Mouse (Mus musculus): ENCODE results near the gene Prkd3.

Gene Prkd3

DNA sequence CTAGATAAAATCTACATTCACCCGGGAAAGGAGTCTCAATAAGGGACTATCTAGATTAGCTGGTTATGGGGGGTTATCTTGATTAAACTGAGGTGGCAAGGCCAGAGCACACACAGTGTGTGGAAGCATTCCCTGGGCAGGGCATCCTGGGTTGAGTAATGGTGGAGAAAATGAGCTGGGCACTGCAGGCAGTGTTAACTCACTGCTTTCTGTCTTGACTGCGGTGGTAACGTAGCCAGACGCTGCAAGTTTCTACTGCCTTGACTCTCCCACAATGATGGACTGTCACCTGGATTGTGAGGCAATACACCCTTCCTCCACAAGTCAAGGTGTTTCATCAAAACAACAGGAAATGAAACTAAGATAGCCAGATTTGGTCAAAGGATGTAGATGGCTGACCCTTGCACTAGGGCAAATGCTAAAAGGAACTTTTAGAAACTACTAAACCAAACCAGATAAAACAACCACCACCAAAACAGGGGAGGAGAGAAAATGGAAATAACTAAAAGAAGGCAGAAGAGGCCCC is 20.8 kb downstream of the Prkd3 start:
- no peak for DNase-seq

- no peak for DNase-seq
Measured at GRCm38 (mm10) chr17:78999189-78999588, 21.4 kb downstream of the Prkd3 start.

GRCm38 (mm10) chr17:78998130-78998529 is 22.5 kb downstream of the Prkd3 start:
- DNase-seq: no peak

GRCm38 (mm10) chr17:78994931-78995820 is 25.4 kb downstream of the Prkd3 start:
- no peak for DNase-seq

DNA sequence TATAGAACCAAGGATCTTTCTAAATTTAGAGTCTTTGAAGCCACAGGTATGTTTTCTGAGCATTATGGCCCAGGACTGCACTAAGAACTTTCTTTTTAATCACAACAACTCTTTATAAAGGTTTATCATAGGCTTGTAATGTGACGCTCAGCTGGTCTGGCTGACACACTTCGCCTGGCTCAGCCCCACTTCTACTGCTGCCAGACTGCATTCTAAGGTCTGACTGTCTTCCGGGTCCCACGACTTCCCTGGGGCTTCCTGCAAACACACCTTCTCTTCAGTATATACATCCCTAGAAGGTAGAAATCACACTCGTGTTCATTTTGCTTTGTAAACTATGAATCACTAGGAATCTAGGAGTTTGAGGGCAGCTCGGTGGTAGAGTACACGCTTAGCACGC is 26.2 kb downstream of the Prkd3 start:
- DNase-seq: no peak

DNA sequence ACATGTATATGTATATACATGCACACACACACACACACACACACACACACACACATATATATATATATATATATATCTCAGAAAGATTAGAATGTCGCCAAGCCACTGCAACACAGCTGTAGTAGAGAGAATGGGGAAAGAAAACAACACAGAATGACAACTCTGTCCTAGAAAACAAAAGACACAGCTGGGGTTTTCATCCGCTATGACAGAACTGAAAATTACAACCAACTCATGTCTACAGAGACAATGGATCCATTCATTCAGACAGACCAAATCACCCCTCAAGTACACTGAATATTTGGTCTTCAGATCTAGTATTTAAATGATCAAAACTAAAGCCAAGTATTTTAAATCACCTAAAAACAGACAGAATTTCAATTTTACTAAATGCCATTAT is 26.9 kb downstream of the Prkd3 start:
- DNase-seq: no peak

GRCm38 (mm10) chr17:78992303-78993027 is 28.2 kb downstream of the Prkd3 start:
- no peak for DNase-seq

DNA sequence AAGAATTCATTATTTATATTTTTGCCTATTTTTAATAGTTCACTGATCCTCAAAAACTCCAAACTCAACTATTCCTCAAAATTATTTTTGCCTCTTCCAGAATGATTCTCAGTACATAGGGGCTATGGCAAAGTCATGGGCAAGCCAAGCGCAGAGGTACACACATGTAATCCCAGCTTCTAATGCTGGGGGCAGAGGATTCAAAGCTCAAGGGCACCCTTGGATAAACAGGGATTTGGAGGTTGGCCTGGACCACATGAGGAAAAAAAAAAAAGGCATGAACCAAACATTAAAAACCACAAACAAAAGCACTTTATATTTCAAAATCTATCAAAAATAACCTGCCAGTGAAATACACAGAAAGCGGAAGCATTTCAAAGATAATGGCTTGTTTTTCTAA is 29.1 kb downstream of the Prkd3 start:
- no peak for DNase-seq

DNA sequence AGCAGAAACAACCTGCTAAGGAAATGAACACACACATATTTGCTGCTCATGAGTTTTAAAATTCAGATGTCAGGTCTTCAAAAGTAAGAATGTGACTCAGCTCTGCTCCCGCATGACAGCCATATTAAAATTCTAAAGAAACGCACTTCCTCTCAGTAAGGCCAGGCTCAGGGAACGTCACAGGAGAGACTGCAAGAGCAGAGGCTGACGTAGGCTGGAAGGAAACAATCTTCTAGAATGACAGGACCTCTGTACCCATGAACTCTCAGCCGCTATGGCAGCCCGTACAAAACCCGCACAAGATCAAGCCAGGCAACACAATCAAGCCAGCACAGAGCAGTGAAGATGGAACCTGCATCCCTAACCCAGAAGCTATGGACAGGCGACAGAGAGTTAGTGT is 31.6 kb downstream of the Prkd3 start:
- no peak for DNase-seq

- DNase-seq: no peak
Measured at GRCm38 (mm10) chr17:78983736-78984135, 36.9 kb downstream of the Prkd3 start.

GRCm38 (mm10) chr17:78983166-78983565 is 37.5 kb downstream of the Prkd3 start:
- DNase-seq: no peak

DNA sequence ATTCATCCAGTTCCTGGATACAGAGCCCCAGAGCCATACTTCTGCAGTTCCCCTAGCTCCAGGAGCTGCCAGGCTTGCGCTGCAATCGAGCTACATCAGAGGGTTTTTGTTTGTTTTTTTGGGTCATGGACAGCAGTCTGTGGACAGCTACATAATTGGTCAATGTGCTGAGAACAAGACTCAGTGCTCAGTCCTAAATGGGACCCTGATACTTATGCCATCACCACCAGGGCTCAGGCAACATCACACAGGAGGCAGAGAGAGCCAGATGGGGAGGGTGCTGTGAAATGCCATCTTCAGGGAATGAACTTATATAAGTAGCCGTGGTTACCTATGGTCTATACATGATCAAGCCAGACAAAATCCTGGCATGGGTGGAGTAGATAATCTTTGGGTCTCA is 52.1 kb downstream of the Prkd3 start:
- no peak for DNase-seq

DNA sequence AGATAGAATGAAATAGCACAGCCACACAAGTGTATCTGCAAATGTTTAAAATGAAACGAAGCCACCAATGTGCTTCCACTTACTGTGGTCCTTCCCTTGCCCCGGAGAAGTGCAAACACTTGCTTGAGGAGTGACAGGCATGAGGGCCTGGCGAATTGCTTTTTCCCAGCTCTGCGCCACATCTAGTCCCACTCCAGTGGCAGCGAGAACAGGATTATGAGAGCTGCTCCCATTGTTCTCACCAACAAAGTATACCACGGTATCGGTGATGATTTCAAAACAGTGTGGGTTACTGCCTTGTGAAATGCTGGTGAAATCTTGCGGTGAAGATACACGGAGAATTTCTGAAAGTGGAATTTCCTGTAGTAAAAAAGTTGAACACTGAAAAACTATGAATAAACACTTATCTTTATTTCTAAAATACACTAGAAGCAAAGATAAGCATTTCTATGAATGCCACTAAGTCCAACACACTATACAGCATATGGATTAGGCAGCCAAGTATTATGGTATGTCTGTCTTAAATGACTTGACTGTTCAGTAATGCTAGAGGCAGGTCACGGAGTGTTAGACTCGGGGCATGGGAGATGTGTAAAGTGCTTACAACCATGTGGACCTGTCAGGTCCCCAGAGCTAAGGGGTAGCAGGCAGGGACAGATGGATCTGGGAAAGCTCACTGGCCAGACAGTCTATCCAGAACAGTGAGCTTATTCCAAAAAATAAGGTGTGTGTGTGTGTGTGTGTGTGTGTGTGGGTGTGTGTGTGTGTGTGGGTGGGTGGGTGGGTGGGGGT is 54.3 kb downstream of the Prkd3 start:
- no peak for DNase-seq

- DNase-seq: no peak
Measured at GRCm38 (mm10) chr17:78964387-78964786, 56.2 kb downstream of the Prkd3 start.

GRCm38 (mm10) chr17:78959473-78959872 is 61.1 kb downstream of the Prkd3 start:
- DNase-seq: no peak

GRCm38 (mm10) chr17:78953240-78953639 is 67.4 kb downstream of the Prkd3 start:
- DNase-seq: no peak

GRCm38 (mm10) chr17:78952070-78952469 is 68.5 kb downstream of the Prkd3 start:
- DNase-seq: no peak

GRCm38 (mm10) chr17:78951225-78951624 is 69.4 kb downstream of the Prkd3 start:
- no peak for DNase-seq

DNA sequence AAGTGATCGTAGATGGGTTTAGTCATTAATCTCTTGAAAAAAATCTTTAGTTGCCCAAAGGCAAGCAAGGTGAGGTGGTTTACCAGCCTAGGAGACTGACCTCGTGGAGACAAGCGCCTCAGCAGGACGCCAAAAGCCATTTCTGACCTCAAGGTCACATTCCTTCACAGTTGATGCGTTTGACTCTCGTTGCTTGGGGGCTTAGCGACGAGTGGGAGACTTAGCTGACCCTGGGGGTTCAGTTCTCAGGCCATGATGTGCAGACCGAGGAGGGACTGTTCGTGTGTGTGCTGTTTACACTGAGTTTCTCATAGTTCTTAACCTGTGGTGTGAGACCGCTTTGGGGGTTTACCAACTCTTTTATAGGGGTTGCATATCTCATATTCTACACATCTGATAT is 78.0 kb downstream of the Prkd3 start:
- no peak for DNase-seq

- DNase-seq: no peak
Measured at GRCm38 (mm10) chr17:78938927-78939326, 81.7 kb downstream of the Prkd3 start.

DNA sequence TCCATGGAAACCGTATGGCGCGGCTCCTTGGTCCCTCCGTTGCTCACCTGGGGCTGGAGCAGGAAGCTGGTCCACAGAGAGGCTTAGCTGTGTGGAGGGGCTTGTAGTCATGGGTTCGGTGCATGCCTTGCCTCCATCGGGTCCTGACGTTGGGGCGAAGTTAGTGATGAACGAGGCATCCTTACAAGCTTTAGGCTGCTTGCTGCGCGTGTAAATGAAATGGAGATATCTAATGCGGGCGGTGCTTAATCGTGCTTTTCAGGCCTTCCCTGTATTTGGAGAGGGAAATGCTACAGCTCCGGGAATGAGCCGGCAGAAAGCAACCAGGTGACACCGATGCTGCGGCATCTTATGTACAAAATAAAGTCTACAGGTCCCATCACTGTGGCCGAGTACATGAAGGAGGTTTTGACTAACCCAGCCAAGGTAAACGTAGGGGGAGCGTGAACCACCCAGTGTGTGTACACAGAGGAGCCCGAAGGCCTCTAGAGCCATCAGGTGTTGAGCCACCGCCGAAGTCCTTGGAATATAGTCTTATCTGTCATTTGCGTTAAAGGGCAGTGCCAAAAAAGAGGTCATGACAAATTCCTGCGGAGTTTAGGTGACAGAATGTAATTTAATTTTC is 83.3 kb downstream of the Prkd3 start:
- DNase-seq: no peak

- DNase-seq: peak; percentile 98
Measured at GRCm38 (mm10) chr17:78936466-78937228, 84.0 kb downstream of the Prkd3 start, which contains the start of the genes Cebpz and Ndufaf7. TSS of gene Cebpz (minus strand) at chr17:78937066. TSS of gene Ndufaf7 (plus strand) at chr17:78937136.

All from kidney, postnatal 4 days (tissue).